Mouse (Mus musculus) CH12.LX (cell line): ENCODE measurements around the gene Isoc2a. TPM values are rescaled to one million over a fixed set of nuclear protein-coding genes. Genes with fewer than 3 reads are reported as not detected.

Experiments used
- DNase-seq: peaks from one replicate; pipeline ENCODE4 v3.0.0-alpha.2; 2013; ENCODE audit errors: extremely low read depth
- H3K27ac ChIP-seq: 2 replicates; pipeline ENCODE4 v1.5.1; 2012; ENCODE audit warnings: low read depth, mild to moderate bottlenecking, control low read depth, moderate library complexity; ENCODE audit not compliant: insufficient read depth
- H3K27me3 ChIP-seq: replicated peaks from 2 replicates; pipeline ENCODE3; 2012; ENCODE audit warnings: inconsistent platforms
- H3K36me3 ChIP-seq, 2 experiments: replicated peaks in 1 of 2; 2 replicates each; pipeline versions ENCODE3 to v1.6.1; 2012; ENCODE audit warnings: inconsistent platforms in 1 of 2, low read length in 1 of 2, mild to moderate bottlenecking in 1 of 2, mixed read lengths in 1 of 2, moderate library complexity in 1 of 2; ENCODE audit not compliant: control insufficient read depth in 1 of 2, insufficient read depth in 1 of 2
- H3K4me1 ChIP-seq, 2 experiments: 2 replicates each; pipeline ENCODE4 v1.6.1; 2012; ENCODE audit warnings: inconsistent platforms in 1 of 2, moderate library complexity in 1 of 2; ENCODE audit not compliant: insufficient read depth in 2 of 2, control insufficient read depth in 1 of 2
- H3K4me2 ChIP-seq: 2 replicates; pipeline ENCODE4 v1.6.1; 2012; ENCODE audit warnings: low read depth, mild to moderate bottlenecking, control low read depth; ENCODE audit not compliant: poor library complexity, insufficient read depth, severe bottlenecking
- H3K4me3 ChIP-seq, 3 experiments: fragments of 150-350 bp in 1 of 3; sonication (generic) in 1 of 3; replicated peaks in 1 of 3; 2 replicates each; pipeline versions ENCODE3 to v1.5.1; 2011 to 2012; ENCODE audit warnings: low read depth in 2 of 3, low read length in 2 of 3, mild to moderate bottlenecking in 2 of 3, moderate library complexity in 2 of 3, control low read depth in 1 of 3, improper control_type of control experiment in 1 of 3, inconsistent platforms in 1 of 3, mixed read lengths in 1 of 3; ENCODE audit not compliant: poor library complexity in 1 of 3
- H3K79me2 ChIP-seq: replicated peaks from 2 replicates; pipeline ENCODE4 v1.6.1; 2012; ENCODE audit warnings: mild to moderate bottlenecking, moderate library complexity; ENCODE audit not compliant: control insufficient read depth, poor library complexity, insufficient read depth, severe bottlenecking; ENCODE audit errors: extremely low read depth
- H3K9ac ChIP-seq: 2 replicates; pipeline ENCODE4 v1.6.1; 2012; ENCODE audit warnings: low read depth, mild to moderate bottlenecking, control low read depth, moderate library complexity; ENCODE audit not compliant: insufficient read depth
- H3K9me3 ChIP-seq: replicated peaks from 2 replicates; pipeline ENCODE3; 2012; ENCODE audit warnings: low read length, inconsistent platforms, mixed read lengths
- BHLHE40 ChIP-seq: IDR thresholded peaks from 2 replicates; pipeline ENCODE4 v1.6.1; 2011; ENCODE audit warnings: mild to moderate bottlenecking, low read depth, low read length, improper control_type of control experiment
- CHD2 ChIP-seq: IDR thresholded peaks from 2 replicates; pipeline ENCODE4 v1.6.1; 2011; ENCODE audit warnings: low read length, improper control_type of control experiment
- CTCF ChIP-seq, 2 experiments: IDR thresholded peaks in 1 of 2; conservative IDR thresholded peaks in 1 of 2; 2 replicates each; pipeline ENCODE4 v1.5.1; 2011 to 2012; ENCODE audit warnings: low read depth in 2 of 2, low read length in 2 of 2, improper control_type of control experiment in 1 of 2, inconsistent platforms in 1 of 2, mild to moderate bottlenecking in 1 of 2, moderate library complexity in 1 of 2
- ELF1 ChIP-seq: IDR thresholded peaks from 2 replicates; pipeline ENCODE4 v1.6.1; 2014; ENCODE audit warnings: low read depth, mild to moderate bottlenecking, inconsistent platforms, low read length, improper control_type of control experiment
- EP300 ChIP-seq: IDR thresholded peaks from 2 replicates; pipeline ENCODE4 v1.6.1; 2011; ENCODE audit warnings: low read length, improper control_type of control experiment
- ETS1 ChIP-seq: conservative IDR thresholded peaks from 2 replicates; pipeline ENCODE4 v1.6.1; 2012; ENCODE audit warnings: low read depth, mild to moderate bottlenecking, inconsistent platforms, low read length, improper control_type of control experiment, moderate library complexity
- HCFC1 ChIP-seq: IDR thresholded peaks from 2 replicates; pipeline ENCODE4 v1.6.1; 2012; ENCODE audit warnings: low read depth, mild to moderate bottlenecking, inconsistent platforms, low read length, improper control_type of control experiment
- JUN ChIP-seq: IDR thresholded peaks from 2 replicates; pipeline ENCODE4 v1.6.1; 2011; ENCODE audit warnings: low read depth, mild to moderate bottlenecking, low read length, improper control_type of control experiment, moderate library complexity; ENCODE audit not compliant: insufficient read depth
- JUND ChIP-seq: conservative IDR thresholded peaks from 2 replicates; pipeline ENCODE4 v1.6.1; 2011; ENCODE audit warnings: low read depth, low read length, improper control_type of control experiment
- KAT2A ChIP-seq: IDR thresholded peaks from 2 replicates; pipeline ENCODE4 v1.6.1; 2012; ENCODE audit warnings: low read length, improper control_type of control experiment, inconsistent platforms; ENCODE audit not compliant: insufficient replicate concordance
- MAFK ChIP-seq: IDR thresholded peaks from 2 replicates; pipeline ENCODE4 v1.6.1; 2011; ENCODE audit warnings: low read length, improper control_type of control experiment; ENCODE audit not compliant: insufficient replicate concordance
- MAX ChIP-seq: IDR thresholded peaks from 2 replicates; pipeline ENCODE4 v1.6.1; 2011; ENCODE audit warnings: low read length, improper control_type of control experiment
- MAZ ChIP-seq: IDR thresholded peaks from 2 replicates; pipeline ENCODE4 v1.6.1; 2012; ENCODE audit warnings: low read depth, mild to moderate bottlenecking, inconsistent platforms, low read length, improper control_type of control experiment, moderate library complexity
- MEF2A ChIP-seq: IDR thresholded peaks from 2 replicates; pipeline ENCODE4 v1.6.1; 2014; ENCODE audit warnings: low read depth, mild to moderate bottlenecking, inconsistent platforms, low read length, improper control_type of control experiment, borderline replicate concordance
- NELFE ChIP-seq: IDR thresholded peaks from 2 replicates; pipeline ENCODE4 v1.6.1; 2011; ENCODE audit warnings: low read depth, low read length, improper control_type of control experiment
- PAX5 ChIP-seq: IDR thresholded peaks from 2 replicates; pipeline ENCODE4 v1.6.1; 2012; ENCODE audit warnings: low read length, inconsistent platforms, mixed read lengths
- RAD21 ChIP-seq: IDR thresholded peaks from 2 replicates; pipeline ENCODE4 v1.6.1; 2011; ENCODE audit warnings: low read depth, mild to moderate bottlenecking, low read length, improper control_type of control experiment, moderate library complexity
- RCOR1 ChIP-seq: conservative IDR thresholded peaks from 2 replicates; pipeline ENCODE4 v1.6.1; 2012; ENCODE audit warnings: low read depth, mild to moderate bottlenecking, inconsistent platforms, low read length, improper control_type of control experiment
- SMC3 ChIP-seq: IDR thresholded peaks from 2 replicates; pipeline ENCODE4 v1.6.1; 2011; ENCODE audit warnings: low read depth, low read length, improper control_type of control experiment
- TBP ChIP-seq: conservative IDR thresholded peaks from 2 replicates; pipeline ENCODE4 v1.6.1; 2011; ENCODE audit warnings: low read depth, low read length, improper control_type of control experiment
- TCF12 ChIP-seq: IDR thresholded peaks from 2 replicates; pipeline ENCODE4 v1.6.1; 2014; ENCODE audit warnings: low read depth, mild to moderate bottlenecking, inconsistent platforms, low read length, improper control_type of control experiment
- UBTF ChIP-seq: IDR thresholded peaks from 2 replicates; pipeline ENCODE4 v1.6.1; 2012; ENCODE audit warnings: low read depth, mild to moderate bottlenecking, inconsistent platforms, low read length, improper control_type of control experiment, moderate library complexity
- ZKSCAN1 ChIP-seq: IDR thresholded peaks from 2 replicates; pipeline ENCODE4 v1.6.1; 2012; ENCODE audit warnings: low read depth, inconsistent platforms, low read length, improper control_type of control experiment, borderline replicate concordance
- ZMIZ1 ChIP-seq: IDR thresholded peaks from 2 replicates; pipeline ENCODE4 v1.6.1; 2012; ENCODE audit warnings: low read depth, mild to moderate bottlenecking, inconsistent platforms, low read length, improper control_type of control experiment
- ZNF384 ChIP-seq: IDR thresholded peaks from 2 replicates; pipeline ENCODE4 v1.6.1; 2012; ENCODE audit warnings: low read depth, low read length, improper control_type of control experiment, inconsistent platforms
- dilution Hi-C: fragments of 300-500 bp; cut with MboI; formaldehyde crosslinking; loops from 2 replicates; pipeline ENCODE4 v1.14.3; 2020; ENCODE audit warnings: low sequenced_read_pairs; ENCODE audit not compliant: extremely low pct_unique_long_range_greater_than_20kb, extremely low pct_ligation_motif_present
- in situ Hi-C: fragments of 300-500 bp; cut with MboI; formaldehyde crosslinking; loops from 3 replicates; pipeline ENCODE4 v1.14.3; 2019; ENCODE audit warnings: low sequenced_read_pairs, low pct_ligation_motif_present, low pct_unique_long_range_greater_than_20kb, mixed read lengths
- polyA plus RNA-seq: library from polyadenylated mRNA; unstranded; fragments of >175 nt; gene quantifications from 2 replicates; pipeline ENCODE4 v1.2.1, GENCODE M21; 2012; ENCODE audit warnings: low read depth; ENCODE audit not compliant: insufficient read length
- total RNA-seq, 2 experiments: library from RNA; depleted of rRNA; stranded (reverse); fragments of 300-350 nt in 1 of 2; fragments of >200 nt in 1 of 2; gene quantifications; 2 replicates each; pipeline ENCODE4 v1.2.3; 2012 to 2014

Isoc2a gene
- total and polyA plus RNA-seq, 3 experiments = 8.4 to 15.4 (median 12.9) TPM

GRCm38 (mm10) chr7:4844917-4845309 lies 32.0 kb upstream of the Isoc2a start:
- H3K27ac ChIP-seq = no peak overlapping the region
- in situ Hi-C loops (no loop called here), dilution Hi-C loops (no loop called here)
- DNase-seq = no peak
- H3K36me3 ChIP-seq = no peaks in the 10 kb centered on the region
- TF ChIP-seq TBP = no peak
- TF ChIP-seq MAZ = no peak
- no peak for TF ChIP-seq MEF2A
- TF ChIP-seq PAX5 = no peak
- TF ChIP-seq ELF1 = no peak
- TF ChIP-seq UBTF = no peak
- TF ChIP-seq RAD21 = no peak
- no peak for TF ChIP-seq JUND
- TF ChIP-seq HCFC1 = no peak
- TF ChIP-seq JUN = no peak
- no peak for TF ChIP-seq MAX
- no peak for TF ChIP-seq TCF12
- TF ChIP-seq MAFK = no peak
- TF ChIP-seq RCOR1 = no peak
- no peak for TF ChIP-seq CHD2
- TF ChIP-seq ZKSCAN1 = no peak
- no peak for TF ChIP-seq BHLHE40
- TF ChIP-seq KAT2A = no peak
- TF ChIP-seq ZMIZ1 = no peak
- TF ChIP-seq, all 38 proteins: peak for 0
- Histone ChIP-seq H3K4me3 (no peak overlapping the region), H3K27me3 (peaks cover 32% of the 10 kb centered on the region), H3K79me2 (no peaks in the 10 kb centered on the region), H3K4me1 (peaks cover 7 to 18% of the 10 kb centered on the region in 2 experiments), H3K9me3 (no peaks in the 10 kb centered on the region), H3K4me2 (no peak overlapping the region), H3K9ac (no peak overlapping the region)

- DNase-seq = no peak
- dilution Hi-C loops (no loop called here), in situ Hi-C loops (no loop called here)
- Histone ChIP-seq H3K36me3 (no peaks in the 10 kb centered on the region), H3K27ac (no peak overlapping the region), H3K4me2 (no peak overlapping the region), H3K9ac (no peak overlapping the region), H3K79me2 (no peaks in the 10 kb centered on the region), H3K27me3 (no peaks in the 10 kb centered on the region), H3K4me1 (peaks cover 8 to 12% of the 10 kb centered on the region in 2 experiments), H3K4me3 (no peak overlapping the region), H3K9me3 (no peaks in the 10 kb centered on the region)
- TF ChIP-seq CHD2 (no peak), NELFE (no peak), ETS1 (no peak), ZNF384 (no peak), MAZ (no peak), ZMIZ1 (no peak), HCFC1 (no peak), MAX (no peak), CTCF (conservative IDR thresholded peaks at IDR 0.05 in 1 of 2, IDR thresholded peaks at IDR 0.05 in 1 of 2; ENCODE audit: low read depth in 2 of 2, low read length in 2 of 2) (no peak), TCF12 (no peak), SMC3 (no peak), RAD21 (no peak), EP300 (no peak)
These were observed 27.6 kb upstream of the Isoc2a start for GRCm38 (mm10) chr7:4849372-4849771.
